Mouse (Mus musculus) midbrain, embryonic 11.5 days (tissue): Measurements from ENCODE around the gene Cyp46a1. TPM values are rescaled to one million over a fixed set of nuclear protein-coding genes. Genes with fewer than 3 reads are reported as not detected.

Experiments
- ATAC-seq: fragments of 200-750 bp; cut with Nextera tagmentation; 2 replicates; pipeline ENCODE4 v1.8.0; 2017; ENCODE audit warnings: moderate TSS enrichment, moderate library complexity; ENCODE audit not compliant: low FRiP score
- DNase-seq: peaks from one replicate; pipeline ENCODE4 v3.0.0; 2015; ENCODE audit warnings: low spot score; ENCODE audit errors: missing footprints
- H3K27ac ChIP-seq: fragments of 300-500 bp; sonication (generic); 2 replicates; pipeline ENCODE4 v1.5.1; 2014; ENCODE audit warnings: low read depth, low read length
- H3K27me3 ChIP-seq: fragments of 300-500 bp; sonication (generic); 2 replicates; pipeline ENCODE4 v1.6.1; 2014; ENCODE audit warnings: mild to moderate bottlenecking, low read length, moderate library complexity, mixed read lengths; ENCODE audit not compliant: control insufficient read depth, insufficient read depth
- H3K36me3 ChIP-seq: fragments of 300-500 bp; sonication (generic); 2 replicates; pipeline ENCODE4 v1.6.1; 2014; ENCODE audit warnings: mild to moderate bottlenecking, low read length, moderate library complexity, mixed read lengths; ENCODE audit not compliant: control insufficient read depth, insufficient read depth
- H3K4me1 ChIP-seq: fragments of 300-500 bp; sonication (generic); 2 replicates; pipeline ENCODE4 v1.6.1; 2014; ENCODE audit warnings: low read length; ENCODE audit not compliant: control insufficient read depth, insufficient read depth
- H3K4me2 ChIP-seq: fragments of 300-500 bp; sonication (generic); 2 replicates; pipeline ENCODE4 v1.6.1; 2014; ENCODE audit warnings: mild to moderate bottlenecking, moderate library complexity
- H3K4me3 ChIP-seq: fragments of 300-500 bp; sonication (generic); 2 replicates; pipeline ENCODE4 v1.5.1; 2014; ENCODE audit warnings: low read depth, low read length
- H3K9ac ChIP-seq: fragments of 300-500 bp; sonication (generic); 2 replicates; pipeline ENCODE4 v1.6.1; 2014; ENCODE audit warnings: low read length
- H3K9me3 ChIP-seq: fragments of 300-500 bp; sonication (generic); 2 replicates; pipeline ENCODE4 v1.6.1; 2016; ENCODE audit warnings: low read length; ENCODE audit not compliant: control insufficient read depth
- WGBS: fragments of 180-500 bp; shearing (Covaris S2); extraction: QIAGEN DNeasy Blood & Tissue Kit; methylation state at CpG from one replicate; pipeline ENCODE4 v1.1.7; 2014; 5-methylcytosine and 5-hydroxymethylcytosine counted together
- polyA plus RNA-seq: library from polyadenylated mRNA; unstranded; fragments of >200 nt; fragmentation: Nextera tagmentation; extraction: Ambion mirVana; gene quantifications from 2 replicates; pipeline ENCODE4 v1.2.1, GENCODE M21; 2014

Cyp46a1 gene
- polyA plus RNA-seq, 1 experiment from 2014 or later: 10.2 TPM

- Histone ChIP-seq H3K4me2 (no peak overlapping the region), H3K9me3 (no peaks in the 10 kb centered on the region), H3K36me3 (no peaks in the 10 kb centered on the region), H3K9ac (no peak overlapping the region), H3K27ac (no peak overlapping the region), H3K4me1 (peaks cover 32% of the 10 kb centered on the region), H3K27me3 (no peaks in the 10 kb centered on the region; the same call in 1 of the 2 replicates), H3K4me3 (no peak overlapping the region)
- DNase-seq (no peak), ATAC-seq (no peak)
- WGBS: 71% methylated on average over 8 of the region's 8 CpGs
These were observed 24.9 kb upstream of the Cyp46a1 start for GRCm38 (mm10) chr12:108309116-108309794.

- Histone ChIP-seq H3K27me3 (no peaks in the 10 kb centered on the region; the same call in 1 of the 2 replicates), H3K4me2 (no peak overlapping the region), H3K36me3 (no peaks in the 10 kb centered on the region), H3K9ac (no peak overlapping the region), H3K27ac (no peak overlapping the region), H3K4me1 (peaks cover 32% of the 10 kb centered on the region), H3K4me3 (no peak overlapping the region), H3K9me3 (no peaks in the 10 kb centered on the region)
- whole genome bisulfite sequencing: 83% methylated on average over 4 of the region's 4 CpGs
- ATAC-seq: no peak
- no peak for DNase-seq
These were observed 24.1 kb upstream of the Cyp46a1 start for GRCm38 (mm10) chr12:108310041-108310440.

- no peaks in the 10 kb centered on the region; the same call in 1 of the 2 replicates for H3K27me3 ChIP-seq
- H3K4me3 ChIP-seq: no peak overlapping the region
- H3K9me3 ChIP-seq: no peaks in the 10 kb centered on the region
- no peak for DNase-seq
- no peak for ATAC-seq
- no peak overlapping the region for H3K27ac ChIP-seq
- WGBS: 73% methylated on average over 7 of the region's 7 CpGs
- no peak overlapping the region for H3K9ac ChIP-seq
- peaks cover 32% of the 10 kb centered on the region for H3K4me1 ChIP-seq
- no peak overlapping the region for H3K4me2 ChIP-seq
- H3K36me3 ChIP-seq: no peaks in the 10 kb centered on the region
These were observed 23.6 kb upstream of the Cyp46a1 start for GRCm38 (mm10) chr12:108310456-108311027.

- no peak for ATAC-seq
- WGBS: 88% methylated on average over 27 of the region's 27 CpGs
These were observed 22.4 kb upstream of the Cyp46a1 start for GRCm38 (mm10) chr12:108311741-108312290.

GRCm38 (mm10) chr12:108312432-108312851, 21.7 kb upstream of the Cyp46a1 start:
- ATAC-seq: peak; percentile 41; the same call in 1 of the 2 replicates
- 23% methylated on average over 6 of the region's 6 CpGs for WGBS
- Histone ChIP-seq H3K27me3 (no peaks in the 10 kb centered on the region), H3K27ac (peak overlapping the region; percentile 26; the same call in 1 of the 2 replicates), H3K4me2 (no peak overlapping the region), H3K36me3 (no peaks in the 10 kb centered on the region), H3K4me3 (no peak overlapping the region), H3K9ac (no peak overlapping the region), H3K9me3 (no peaks in the 10 kb centered on the region), H3K4me1 (peaks cover 33% of the 10 kb centered on the region)
- DNase-seq: no peak

More at GRCm38 (mm10) chr12:108311741-108312290, 22.4 kb upstream of the Cyp46a1 start:
- H3K36me3 ChIP-seq: no peaks in the 10 kb centered on the region
- no peak overlapping the region for H3K4me2 ChIP-seq
- no peaks in the 10 kb centered on the region for H3K27me3 ChIP-seq
- H3K9ac ChIP-seq: no peak overlapping the region
- DNase-seq: no peak
- no peaks in the 10 kb centered on the region for H3K9me3 ChIP-seq
- H3K4me3 ChIP-seq: no peak overlapping the region
- H3K4me1 ChIP-seq: peaks cover 32% of the 10 kb centered on the region
- H3K27ac ChIP-seq: no peak overlapping the region

- H3K4me3 ChIP-seq: no peak overlapping the region
- peaks cover 37% of the 10 kb centered on the region for H3K4me1 ChIP-seq
- no peaks in the 10 kb centered on the region for H3K9me3 ChIP-seq
- WGBS: 88% methylated on average over 1 of the region's 1 CpGs
- H3K27ac ChIP-seq: peak overlapping the region; percentile 15; the same call in 1 of the 2 replicates
- H3K27me3 ChIP-seq: peaks cover 3% of the 10 kb centered on the region
- DNase-seq: no peak
- H3K4me2 ChIP-seq: no peak overlapping the region
- no peak for ATAC-seq
- no peak overlapping the region for H3K9ac ChIP-seq
- no peaks in the 10 kb centered on the region for H3K36me3 ChIP-seq
These were observed 20.9 kb upstream of the Cyp46a1 start for GRCm38 (mm10) chr12:108313244-108313772.

GRCm38 (mm10) chr12:108315818-108316217, 18.4 kb upstream of the Cyp46a1 start:
- H3K9me3 ChIP-seq: no peaks in the 10 kb centered on the region
- 50% methylated on average over 10 of the region's 10 CpGs for WGBS
- no peaks in the 10 kb centered on the region for H3K36me3 ChIP-seq
- no peak for DNase-seq
- peaks cover 60% of the 10 kb centered on the region for H3K4me1 ChIP-seq
- H3K27ac ChIP-seq: no peak overlapping the region
- peaks cover 11% of the 10 kb centered on the region for H3K27me3 ChIP-seq
- H3K9ac ChIP-seq: no peak overlapping the region
- H3K4me3 ChIP-seq: no peak overlapping the region
- H3K4me2 ChIP-seq: no peak overlapping the region
- ATAC-seq: no peak

- Histone ChIP-seq H3K36me3 (no peaks in the 10 kb centered on the region), H3K4me3 (no peak overlapping the region), H3K4me2 (no peak overlapping the region), H3K4me1 (peaks cover 65% of the 10 kb centered on the region), H3K9ac (no peak overlapping the region), H3K27ac (no peak overlapping the region), H3K9me3 (no peaks in the 10 kb centered on the region), H3K27me3 (peaks cover 11% of the 10 kb centered on the region)
- ATAC-seq: no peak
- WGBS: 23% methylated on average over 6 of the region's 6 CpGs
- DNase-seq: peak; percentile 90
These were observed 17.5 kb upstream of the Cyp46a1 start for GRCm38 (mm10) chr12:108316655-108317054.
